Mouse (Mus musculus) thymus, postnatal 10 days (tissue): ENCODE results near the gene Relt.

Source experiments
- DNase-seq, 2 experiments: peaks; one replicate each; pipeline ENCODE4 v3.0.0; 2021; ENCODE audit warnings: low spot score in 2 of 2

Relt gene

DNA sequence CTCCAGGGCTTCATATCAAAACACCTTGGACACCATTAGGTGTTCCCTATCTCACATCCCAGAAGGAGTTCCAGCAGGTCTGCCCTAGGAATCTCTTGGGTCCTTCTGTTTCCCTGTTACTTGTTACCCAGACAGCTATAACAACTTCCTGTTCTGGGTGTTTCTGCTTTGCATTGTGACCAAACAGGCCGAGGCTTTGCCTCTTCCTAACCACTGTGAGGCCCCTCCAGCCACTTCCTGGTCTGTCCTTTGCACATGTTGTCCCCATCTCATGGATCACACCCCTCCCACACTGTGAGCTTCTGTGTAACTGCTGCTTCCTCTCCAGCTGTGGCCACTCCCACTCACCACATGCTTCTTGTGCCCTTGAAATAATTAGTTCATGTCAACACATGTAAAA lies 17.8 kb downstream of the Relt start:
- no peak for DNase-seq

DNA sequence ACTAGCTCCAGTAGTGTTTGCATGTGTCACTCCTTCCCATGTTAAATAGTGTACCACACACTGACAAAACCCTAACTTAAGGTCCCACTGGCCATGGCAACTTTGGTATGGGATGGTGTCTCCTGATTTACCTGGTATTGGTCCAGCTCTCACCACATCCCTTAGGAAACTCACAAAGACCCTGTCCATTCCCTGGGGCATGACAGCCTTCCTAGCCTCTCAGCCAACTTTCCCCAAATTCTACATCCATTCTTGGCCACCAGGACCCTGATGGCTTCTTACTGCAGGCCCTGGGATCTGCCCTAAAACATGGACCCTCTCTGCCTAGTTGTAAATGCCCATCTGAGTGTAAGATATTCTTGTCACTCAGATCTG lies 18.2 kb downstream of the Relt start:
- no peak for DNase-seq

- no peak for DNase-seq
Measured at GRCm38 (mm10) chr7:100844385-100845025, 18.7 kb downstream of the Relt start.

DNA sequence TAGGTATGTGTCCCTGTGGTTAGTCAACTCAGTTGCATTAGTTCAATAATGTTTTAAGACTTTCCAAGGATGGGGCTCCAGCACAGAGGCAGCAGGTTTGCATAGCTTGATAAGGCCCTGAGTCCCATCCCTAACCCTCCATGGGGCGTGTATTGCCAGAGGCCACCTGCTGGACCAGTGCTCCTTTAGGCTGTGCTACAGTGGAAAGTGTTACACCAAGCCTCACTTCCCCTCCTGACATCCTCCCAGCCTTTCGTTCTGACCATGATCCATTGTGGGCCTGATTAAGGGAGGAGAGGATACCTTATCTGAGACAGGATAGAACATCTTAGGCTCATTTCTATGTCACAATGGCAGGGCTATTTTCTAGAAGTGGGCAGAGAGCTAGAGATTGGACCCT lies 19.4 kb downstream of the Relt start:
- DNase-seq, result no peak

DNA sequence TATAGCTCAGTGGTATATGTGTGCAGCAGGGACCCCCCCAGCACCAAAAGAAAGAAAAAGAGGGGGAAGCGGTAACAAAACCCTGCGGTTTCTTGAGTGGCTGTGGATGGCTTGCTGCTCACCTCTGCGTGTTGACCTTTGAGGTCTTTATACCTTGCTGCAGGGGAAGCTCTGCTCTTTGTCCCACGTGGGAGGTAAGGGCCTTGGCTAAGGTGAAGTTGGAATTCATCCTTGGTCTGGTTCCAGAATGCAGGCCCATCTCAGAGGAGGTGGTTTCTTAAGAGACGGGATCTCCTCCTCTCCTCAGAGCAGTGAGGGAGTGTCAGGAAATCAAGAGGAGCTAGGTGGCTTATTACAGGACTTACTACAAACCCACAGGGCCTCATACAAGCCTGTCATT lies 21.1 kb downstream of the Relt start:
- DNase-seq, result no peak

GRCm38 (mm10) chr7:100841608-100842007 lies 21.6 kb downstream of the Relt start:
- no peak for DNase-seq

DNA sequence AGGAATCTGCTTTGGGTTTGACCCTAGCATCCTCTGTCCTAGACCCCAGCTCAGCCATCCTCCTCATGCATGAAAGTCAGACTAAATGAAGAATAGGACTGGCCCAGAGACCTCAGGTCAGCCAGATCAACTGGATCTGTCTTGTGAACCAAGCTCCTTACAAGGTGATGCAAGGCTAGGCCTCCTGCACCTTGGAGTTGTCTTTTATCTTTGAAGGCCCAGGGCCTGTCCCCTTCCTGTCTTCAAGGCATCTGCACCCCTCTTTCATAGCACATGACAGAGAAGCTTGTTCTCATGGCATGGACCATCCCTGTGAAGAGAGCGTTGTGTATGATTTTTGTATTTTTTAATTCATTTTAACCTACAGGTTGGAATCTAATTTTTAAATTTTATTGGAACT lies 22.3 kb downstream of the Relt start:
- DNase-seq, result no peak

DNA sequence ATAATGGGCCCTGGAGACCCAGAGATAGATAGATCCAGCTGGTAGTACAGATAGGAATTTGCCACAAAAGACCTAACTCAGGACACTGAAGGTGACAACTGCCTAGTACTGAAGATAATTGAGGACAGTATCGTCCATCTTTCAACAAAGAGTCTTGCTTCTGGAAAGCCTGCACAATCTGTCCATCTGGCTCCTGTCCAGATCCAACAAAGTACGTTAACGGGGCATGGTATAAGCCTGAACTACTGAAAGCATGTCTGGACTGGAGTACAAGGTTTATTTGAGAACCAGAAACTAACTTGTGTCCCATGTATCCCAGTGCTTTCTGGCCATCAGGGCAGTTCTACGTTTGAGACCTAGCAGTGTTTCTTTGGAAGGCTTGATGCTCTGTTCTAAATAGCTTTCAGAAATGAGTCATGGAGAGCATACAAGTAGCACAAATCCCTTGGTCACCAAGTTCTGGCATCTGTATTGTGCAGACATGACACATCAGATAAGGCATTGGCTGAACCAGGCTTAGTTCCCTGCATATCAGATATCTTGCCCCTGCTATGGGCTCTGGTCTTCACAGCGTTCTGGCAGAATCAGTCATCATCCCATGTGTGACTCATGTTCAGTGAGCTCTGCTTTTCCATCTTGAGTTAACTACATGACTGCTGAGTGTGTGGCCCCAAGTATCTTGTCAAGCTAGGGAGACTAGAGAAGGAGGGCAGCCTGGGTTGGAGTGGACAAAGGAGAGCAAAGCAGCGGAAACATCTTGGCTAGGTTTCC lies 23.4 kb downstream of the Relt start:
- DNase-seq, result no peak

DNA sequence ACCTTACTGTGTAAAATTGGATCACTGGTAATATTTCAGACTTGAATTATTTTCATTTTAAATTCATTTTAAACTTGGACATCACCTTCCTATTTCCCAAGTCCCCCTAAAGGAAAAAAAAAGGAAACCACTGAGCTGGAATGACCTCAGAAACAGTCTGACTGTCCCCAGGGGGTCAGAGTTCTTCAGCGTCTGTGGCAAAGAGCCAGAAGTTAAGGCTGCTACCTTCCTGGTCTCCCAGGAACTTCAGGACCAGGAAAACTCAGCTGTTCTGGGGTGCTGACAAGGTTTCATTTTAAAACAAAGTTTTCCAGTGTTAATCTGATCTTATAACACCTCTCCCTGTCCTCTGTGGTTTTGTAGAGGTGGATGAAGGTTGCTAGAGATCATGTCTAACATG lies 25.5 kb downstream of the Relt start:
- DNase-seq, result no peak

DNA sequence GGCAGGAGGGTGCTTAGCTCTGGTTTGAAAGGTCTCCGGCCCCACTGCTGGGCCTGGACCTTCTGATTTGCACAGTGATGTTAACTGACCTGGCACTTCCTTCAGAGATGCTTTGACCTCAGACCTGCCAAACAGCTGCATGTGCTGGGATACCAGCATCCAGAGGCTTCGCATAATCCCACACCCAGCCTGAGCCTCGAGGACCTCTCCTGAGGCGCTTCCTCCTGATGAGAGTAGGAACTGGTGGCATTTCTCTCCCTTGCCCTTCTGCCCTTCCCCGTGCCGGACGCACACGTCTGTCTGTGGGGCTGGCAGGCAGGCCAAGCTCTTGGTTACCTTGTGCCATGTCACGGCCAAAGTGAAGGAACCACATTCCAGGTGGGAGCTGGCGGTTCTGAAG lies 26.6 kb downstream of the Relt start:
- no peak for DNase-seq

DNA sequence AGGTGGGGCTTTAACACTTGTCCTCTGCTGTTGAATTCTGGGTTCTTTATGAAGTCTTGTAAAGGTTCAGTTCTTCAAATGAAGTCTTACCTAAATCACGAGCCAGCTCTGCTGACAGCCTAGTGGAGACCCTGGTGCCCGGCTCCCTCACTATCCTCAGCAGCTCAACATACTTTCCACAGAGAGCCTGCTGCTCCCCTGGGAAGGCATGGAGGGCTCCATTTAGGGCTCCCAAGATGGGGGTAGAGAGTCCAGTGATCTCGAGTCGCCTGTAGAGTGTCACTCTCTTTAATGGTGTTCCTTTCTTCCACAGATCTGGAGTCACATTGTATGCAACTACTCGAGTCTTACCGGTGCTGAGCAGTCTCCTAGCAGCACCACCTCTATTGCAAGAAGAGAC lies 27.5 kb downstream of the Relt start:
- DNase-seq, result no peak

DNA sequence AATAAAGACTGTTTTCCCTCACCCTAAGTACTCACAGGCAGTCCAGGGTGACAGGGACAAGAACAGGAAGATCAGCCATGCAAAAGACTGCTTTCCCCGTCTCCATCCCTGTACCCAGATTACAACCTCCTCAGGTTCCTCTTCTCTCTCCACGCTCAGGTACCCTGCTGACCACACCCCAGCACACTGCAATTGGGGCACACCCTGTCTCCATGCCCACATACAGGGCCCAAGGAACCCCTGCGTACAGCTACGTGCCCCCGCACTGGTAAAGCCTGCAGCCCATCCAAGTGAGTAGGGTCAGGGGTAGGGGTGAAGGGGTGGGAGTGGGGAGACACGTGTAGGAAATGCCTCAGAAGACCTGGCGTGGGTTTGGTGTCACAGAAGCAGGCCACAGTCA lies 28.1 kb downstream of the Relt start:
- DNase-seq, result no peak

DNA sequence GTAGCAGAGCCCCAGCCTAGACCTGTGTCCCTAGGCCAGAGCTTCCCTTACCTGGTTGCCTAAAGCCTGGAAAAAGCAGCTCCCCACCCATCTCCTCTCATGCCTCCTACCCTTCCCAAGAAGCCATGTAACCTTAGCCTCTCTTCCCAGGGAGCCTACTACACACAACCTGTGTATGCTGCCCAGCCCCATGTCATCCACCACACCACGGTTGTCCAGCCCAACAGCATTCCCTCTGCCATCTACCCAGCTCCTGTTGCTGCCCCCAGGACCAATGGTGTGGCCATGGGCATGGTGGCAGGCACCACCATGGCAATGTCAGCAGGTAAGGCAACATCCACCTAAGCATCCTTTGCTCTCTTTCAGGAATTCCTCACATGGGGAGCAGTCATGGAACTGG lies 29.4 kb downstream of the Relt start:
- no peak for DNase-seq

GRCm38 (mm10) chr7:100828549-100828948 lies 34.7 kb downstream of the Relt start:
- DNase-seq, result no peak

DNA sequence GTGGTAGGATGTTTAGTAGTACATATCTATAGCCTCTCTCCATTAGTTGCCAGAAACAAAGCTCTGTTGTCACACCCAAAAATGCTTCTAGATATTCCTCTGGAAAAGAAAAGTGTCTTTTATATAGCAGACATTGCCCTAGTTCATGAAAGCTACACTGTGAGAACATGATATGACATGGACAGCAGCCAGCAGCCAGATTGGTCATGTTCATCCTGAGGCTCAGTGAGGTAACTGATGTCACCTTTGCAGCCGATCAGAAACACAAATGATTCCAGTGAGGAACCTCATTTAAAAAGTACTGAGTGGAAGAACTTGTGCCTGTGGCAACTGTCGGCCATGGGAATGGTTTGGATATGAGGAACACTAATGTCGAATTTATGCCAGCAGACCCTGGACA lies 38.6 kb downstream of the Relt start:
- no peak for DNase-seq

DNA sequence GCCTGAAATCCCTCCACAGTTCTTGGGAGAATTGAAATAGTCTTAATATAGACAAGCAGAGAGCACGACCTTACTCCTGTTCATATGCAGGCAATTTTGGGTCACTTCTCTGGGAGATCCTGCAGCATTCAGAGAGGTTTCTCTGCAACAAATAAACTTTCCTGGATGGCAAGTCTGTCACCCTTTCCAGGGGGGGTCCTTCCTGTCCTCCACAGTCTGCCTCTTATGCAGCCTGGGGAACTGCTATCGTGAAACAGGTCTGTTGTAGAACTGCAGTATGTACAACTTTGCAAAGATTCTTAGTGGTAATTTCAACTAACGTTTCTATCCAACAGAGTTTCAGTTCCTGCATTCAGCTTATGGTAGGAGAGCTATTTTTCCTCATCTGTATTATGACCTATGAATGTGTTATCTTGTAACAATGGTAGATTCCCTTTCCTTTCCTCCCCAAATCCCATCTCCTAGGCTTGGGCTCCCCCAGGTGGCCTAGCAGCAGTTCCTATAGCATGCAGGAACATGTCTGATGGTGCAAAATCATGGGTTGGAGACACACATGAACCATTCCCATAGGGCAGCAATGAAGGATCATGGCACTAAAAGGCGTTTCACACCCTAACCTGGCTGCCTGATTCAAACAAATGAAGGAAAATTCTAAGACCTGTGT lies 44.7 kb downstream of the Relt start:
- no peak for DNase-seq

- DNase-seq, result no peak
Measured at GRCm38 (mm10) chr7:100817442-100817760, 45.8 kb downstream of the Relt start.

DNA sequence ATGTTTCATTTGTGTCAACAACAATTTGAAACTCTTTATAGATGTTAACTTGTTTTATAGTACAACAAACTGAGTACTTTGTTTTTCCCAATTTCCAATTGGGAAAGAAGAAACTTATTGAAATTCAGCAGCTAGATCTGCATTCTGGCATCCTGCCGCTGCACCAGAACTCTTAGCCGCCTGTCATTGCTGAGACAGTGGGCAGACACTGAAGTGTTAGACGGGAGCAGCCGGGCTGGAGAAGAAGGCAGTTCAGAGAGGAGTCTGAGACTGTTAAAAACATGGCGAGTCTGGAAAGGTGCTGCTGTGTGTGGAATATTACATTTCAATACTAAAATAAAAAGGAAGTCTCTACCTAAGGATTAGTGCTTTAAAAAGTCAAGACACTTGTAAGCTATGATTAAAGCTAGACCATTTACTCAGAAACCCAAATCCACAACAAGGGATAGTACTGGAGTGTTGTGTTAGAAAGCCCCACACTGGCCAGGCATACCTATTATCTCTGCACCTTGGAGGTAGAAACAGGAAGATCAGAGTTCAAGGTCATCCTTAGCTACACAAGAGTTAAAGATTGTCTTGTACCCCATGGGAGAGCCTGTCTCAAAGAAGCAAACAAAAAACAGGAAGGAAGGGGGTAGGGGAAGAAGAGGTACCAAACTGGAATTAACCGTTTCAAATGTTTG lies 46.3 kb downstream of the Relt start:
- no peak for DNase-seq

DNA sequence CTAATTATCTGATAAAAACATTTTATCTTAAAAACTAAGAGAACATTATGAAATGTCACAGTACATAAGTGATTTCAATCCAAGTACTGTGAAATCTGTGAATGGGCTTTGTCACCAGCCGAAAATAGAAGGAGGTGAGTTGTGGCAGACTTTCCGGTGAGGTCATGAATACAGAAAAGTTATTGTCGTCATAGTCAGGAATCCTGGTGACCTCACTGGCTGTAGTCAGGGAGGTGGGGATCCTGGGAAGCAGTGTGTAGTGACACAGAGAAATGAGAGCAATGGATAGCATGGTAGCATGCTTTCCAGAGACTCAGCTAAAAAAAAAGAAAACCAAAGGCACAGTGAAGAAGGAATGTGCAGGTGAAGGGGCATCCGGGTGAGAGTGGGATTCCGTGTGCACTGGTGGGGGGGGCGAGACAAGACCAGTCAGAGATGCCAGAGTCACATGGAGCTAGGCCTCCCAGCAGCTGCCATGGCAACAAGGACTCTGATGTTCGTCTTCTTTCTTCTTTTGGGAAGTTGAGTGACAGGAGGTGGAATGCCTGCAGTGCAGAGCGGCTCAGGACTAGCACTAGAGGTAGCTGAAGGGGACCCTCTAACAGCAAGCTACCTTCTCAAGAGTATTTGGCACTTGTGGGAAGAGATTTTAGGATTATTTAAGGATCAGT lies 47.2 kb downstream of the Relt start:
- peak in 1 of 2 experiments; percentile 7 for DNase-seq

DNA sequence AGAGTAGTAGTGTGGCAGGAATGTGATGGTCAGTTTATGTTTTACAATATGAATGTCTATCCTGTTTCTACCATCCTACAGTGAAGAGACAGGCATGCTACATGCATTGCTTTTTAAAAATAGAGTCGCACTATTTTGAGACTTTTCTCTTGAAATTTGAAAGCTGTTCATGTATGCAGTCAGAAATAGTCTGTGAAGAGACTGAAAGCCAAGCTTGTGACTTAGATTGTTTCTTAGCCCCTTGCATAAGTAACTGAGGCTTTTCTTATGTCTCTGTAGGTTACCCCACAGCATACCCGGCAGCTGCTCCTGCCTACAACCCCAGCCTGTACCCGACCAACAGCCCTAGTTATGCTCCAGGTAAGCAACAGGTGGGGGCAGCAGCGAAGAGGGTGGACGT lies 50.6 kb downstream of the Relt start:
- no peak for DNase-seq

GRCm38 (mm10) chr7:100811912-100812311 lies 51.3 kb downstream of the Relt start:
- no peak for DNase-seq

- no peak for DNase-seq
Measured at GRCm38 (mm10) chr7:100805391-100805790, 57.9 kb downstream of the Relt start.
